ENCODE assay signal across 8 mouse cellular contexts in genomic region chr3:97339193-97339576, GRCm38 (mm10).
"Had no signal": no experiment of that assay in that cellular context is flagged by ENCODE, and none has a peak within 500 bp of the region (broad histone marks: within the 10 kb centered on the region; RNA-seq: fewer than 3 reads in every experiment).

No protein-coding gene starts in this region.

- H3K4me2 ChIP-seq: limb, embryonic 12.5 days; liver, embryonic 13.5 days; lung, embryonic 15.5 days; neural tube, embryonic 12.5 days had no signal

- H3K36me3 ChIP-seq: kidney, embryonic 15.5 days; limb, embryonic 12.5 days; liver, embryonic 13.5 days; lung, embryonic 15.5 days; neural tube, embryonic 12.5 days had no signal

- H3K9ac ChIP-seq: kidney, embryonic 15.5 days; limb, embryonic 12.5 days; liver, embryonic 13.5 days; liver, postnatal 0 days; lung, embryonic 15.5 days; neural tube, embryonic 12.5 days had no signal

- H3K9me3 ChIP-seq: kidney, embryonic 15.5 days; limb, embryonic 12.5 days; liver, embryonic 13.5 days; lung, embryonic 15.5 days; megakaryocyte, embryonic 14.5 days; neural tube, embryonic 12.5 days had no signal

- H3K27me3 ChIP-seq: kidney, embryonic 15.5 days; limb, embryonic 12.5 days; liver, embryonic 13.5 days; lung, embryonic 15.5 days; neural tube, embryonic 12.5 days had no signal

- H3K4me3 ChIP-seq: kidney, embryonic 15.5 days; limb, embryonic 12.5 days; liver, embryonic 13.5 days; lung, embryonic 15.5 days; megakaryocyte, embryonic 14.5 days; neural tube, embryonic 12.5 days had no signal

- H3K4me1 ChIP-seq: liver, embryonic 13.5 days had no signal

- H3K27ac ChIP-seq: kidney, embryonic 15.5 days; limb, embryonic 12.5 days; liver, embryonic 13.5 days; lung, embryonic 15.5 days; macrophage; neural tube, embryonic 12.5 days had no signal
